Mouse (Mus musculus): ENCODE data around the gene Flt1. TPM values are rescaled to one million over a fixed set of nuclear protein-coding genes. Genes with fewer than 3 reads are reported as not detected.

Gene Flt1
- 2.9 and 4.7 TPM in 2 replicates for polyA plus RNA-seq (2012; rRNA removed)

- DNase-seq (ENCODE audit: low read depth in 1 of 2, low spot score in 2 of 2): no peak
- TF ChIP-seq CTCF (IDR thresholded peaks at IDR 0.05; ENCODE audit: extremely low read depth, insufficient read depth, insufficient read length, insufficient replicate concordance) (no peak), POLR2A (IDR thresholded peaks at IDR 0.05; ENCODE audit: low read depth, low read length) (no peak)
- 2% methylated on average over 79 of the region's 82 CpGs for WGBS
- peak within 1 kb of the TSS; percentile 48 for H3K4me3 ChIP-seq (ENCODE audit: extremely low read depth, insufficient read depth, insufficient read length)
- H3K4me1 ChIP-seq (ENCODE audit: control insufficient read depth, insufficient read depth, insufficient read length): peaks cover 3% of the 10 kb centered on the region; the same call in 1 of the 2 replicates
- peaks cover 20% of the 10 kb centered on the region for H3K27me3 ChIP-seq (ENCODE audit: control insufficient read depth, insufficient read depth, low read length)
- H3K36me3 ChIP-seq (ENCODE audit: control insufficient read depth, insufficient read depth, low read length): no peaks in the 10 kb centered on the region
- H3K27ac ChIP-seq (ENCODE audit: insufficient read depth, low read length): no peak within 1 kb of the TSS
Measured at GRCm38 (mm10) chr5:147725831-147726700, at the start of gene Flt1. Gene Flt1 (minus strand): TSS chr5:147726011.

- no peak for DNase-seq (ENCODE audit: low read depth in 1 of 2, low spot score in 2 of 2)
Measured at GRCm38 (mm10) chr5:147775222-147775621, 49.4 kb upstream of the Flt1 start.

GRCm38 (mm10) chr5:147769918-147770317, 44.1 kb upstream of the Flt1 start:
- Histone ChIP-seq H3K4me1 (ENCODE audit: control insufficient read depth, insufficient read depth, insufficient read length) (no peaks in the 10 kb centered on the region), H3K27ac (ENCODE audit: insufficient read depth, low read length) (no peak overlapping the region), H3K4me3 (ENCODE audit: extremely low read depth, insufficient read depth, insufficient read length) (no peak overlapping the region), H3K27me3 (ENCODE audit: control insufficient read depth, insufficient read depth, low read length) (no peaks in the 10 kb centered on the region), H3K36me3 (ENCODE audit: control insufficient read depth, insufficient read depth, low read length) (no peaks in the 10 kb centered on the region)
- 80% methylated on average over 6 of the region's 6 CpGs for WGBS
- TF ChIP-seq CTCF (IDR thresholded peaks at IDR 0.05; ENCODE audit: extremely low read depth, insufficient read depth, insufficient read length, insufficient replicate concordance): no peak
- TF ChIP-seq POLR2A (IDR thresholded peaks at IDR 0.05; ENCODE audit: low read depth, low read length): no peak
- DNase-seq (ENCODE audit: low read depth in 1 of 2, low spot score in 2 of 2): no peak

More at GRCm38 (mm10) chr5:147775222-147775621, 49.4 kb upstream of the Flt1 start:
- H3K4me1 ChIP-seq (ENCODE audit: control insufficient read depth, insufficient read depth, insufficient read length): no peaks in the 10 kb centered on the region
- 43% methylated on average over 7 of the region's 7 CpGs for WGBS
- H3K27me3 ChIP-seq (ENCODE audit: control insufficient read depth, insufficient read depth, low read length): no peaks in the 10 kb centered on the region
- H3K36me3 ChIP-seq (ENCODE audit: control insufficient read depth, insufficient read depth, low read length): no peaks in the 10 kb centered on the region
- TF ChIP-seq CTCF (IDR thresholded peaks at IDR 0.05; ENCODE audit: extremely low read depth, insufficient read depth, insufficient read length, insufficient replicate concordance) (no peak), POLR2A (IDR thresholded peaks at IDR 0.05; ENCODE audit: low read depth, low read length) (no peak)
- no peak overlapping the region for H3K27ac ChIP-seq (ENCODE audit: insufficient read depth, low read length)
- H3K4me3 ChIP-seq (ENCODE audit: extremely low read depth, insufficient read depth, insufficient read length): no peak overlapping the region

- no peak overlapping the region for H3K4me3 ChIP-seq (ENCODE audit: extremely low read depth, insufficient read depth, insufficient read length)
- H3K4me1 ChIP-seq (ENCODE audit: control insufficient read depth, insufficient read depth, insufficient read length): no peaks in the 10 kb centered on the region
- no peaks in the 10 kb centered on the region for H3K27me3 ChIP-seq (ENCODE audit: control insufficient read depth, insufficient read depth, low read length)
- TF ChIP-seq CTCF (IDR thresholded peaks at IDR 0.05; ENCODE audit: extremely low read depth, insufficient read depth, insufficient read length, insufficient replicate concordance) (no peak), POLR2A (IDR thresholded peaks at IDR 0.05; ENCODE audit: low read depth, low read length) (no peak)
- H3K27ac ChIP-seq (ENCODE audit: insufficient read depth, low read length): no peak overlapping the region
- WGBS: 91% methylated on average over 4 of the region's 4 CpGs
- H3K36me3 ChIP-seq (ENCODE audit: control insufficient read depth, insufficient read depth, low read length): no peaks in the 10 kb centered on the region
- no peak for DNase-seq (ENCODE audit: low read depth in 1 of 2, low spot score in 2 of 2)
Measured at GRCm38 (mm10) chr5:147764061-147764460, 38.2 kb upstream of the Flt1 start.

GRCm38 (mm10) chr5:147761984-147762383, 36.2 kb upstream of the Flt1 start:
- no peaks in the 10 kb centered on the region for H3K4me1 ChIP-seq (ENCODE audit: control insufficient read depth, insufficient read depth, insufficient read length)
- TF ChIP-seq CTCF (IDR thresholded peaks at IDR 0.05; ENCODE audit: extremely low read depth, insufficient read depth, insufficient read length, insufficient replicate concordance): no peak
- TF ChIP-seq POLR2A (IDR thresholded peaks at IDR 0.05; ENCODE audit: low read depth, low read length): no peak
- WGBS: 72% methylated on average over 8 of the region's 8 CpGs
- no peak overlapping the region for H3K4me3 ChIP-seq (ENCODE audit: extremely low read depth, insufficient read depth, insufficient read length)
- H3K27me3 ChIP-seq (ENCODE audit: control insufficient read depth, insufficient read depth, low read length): no peaks in the 10 kb centered on the region
- no peak overlapping the region for H3K27ac ChIP-seq (ENCODE audit: insufficient read depth, low read length)
- no peak for DNase-seq (ENCODE audit: low read depth in 1 of 2, low spot score in 2 of 2)
- no peaks in the 10 kb centered on the region for H3K36me3 ChIP-seq (ENCODE audit: control insufficient read depth, insufficient read depth, low read length)

- 67% methylated on average over 9 of the region's 9 CpGs for WGBS
- H3K27me3 ChIP-seq (ENCODE audit: control insufficient read depth, insufficient read depth, low read length): no peaks in the 10 kb centered on the region
- DNase-seq (ENCODE audit: low read depth in 1 of 2, low spot score in 2 of 2): no peak
- no peak overlapping the region for H3K27ac ChIP-seq (ENCODE audit: insufficient read depth, low read length)
- no peaks in the 10 kb centered on the region for H3K36me3 ChIP-seq (ENCODE audit: control insufficient read depth, insufficient read depth, low read length)
- TF ChIP-seq CTCF (IDR thresholded peaks at IDR 0.05; ENCODE audit: extremely low read depth, insufficient read depth, insufficient read length, insufficient replicate concordance) (no peak), POLR2A (IDR thresholded peaks at IDR 0.05; ENCODE audit: low read depth, low read length) (no peak)
- no peak overlapping the region for H3K4me3 ChIP-seq (ENCODE audit: extremely low read depth, insufficient read depth, insufficient read length)
- H3K4me1 ChIP-seq (ENCODE audit: control insufficient read depth, insufficient read depth, insufficient read length): no peaks in the 10 kb centered on the region
Measured at GRCm38 (mm10) chr5:147761275-147761674, 35.5 kb upstream of the Flt1 start.
